Mouse (Mus musculus): Measurements from ENCODE around the gene Ubac2. TPM values are rescaled to one million over a fixed set of nuclear protein-coding genes. Genes with fewer than 3 reads are reported as not detected.

Ubac2 gene
- total RNA-seq, 2 experiments from 2014 or later = 33.5 to 34.0 TPM

DNA sequence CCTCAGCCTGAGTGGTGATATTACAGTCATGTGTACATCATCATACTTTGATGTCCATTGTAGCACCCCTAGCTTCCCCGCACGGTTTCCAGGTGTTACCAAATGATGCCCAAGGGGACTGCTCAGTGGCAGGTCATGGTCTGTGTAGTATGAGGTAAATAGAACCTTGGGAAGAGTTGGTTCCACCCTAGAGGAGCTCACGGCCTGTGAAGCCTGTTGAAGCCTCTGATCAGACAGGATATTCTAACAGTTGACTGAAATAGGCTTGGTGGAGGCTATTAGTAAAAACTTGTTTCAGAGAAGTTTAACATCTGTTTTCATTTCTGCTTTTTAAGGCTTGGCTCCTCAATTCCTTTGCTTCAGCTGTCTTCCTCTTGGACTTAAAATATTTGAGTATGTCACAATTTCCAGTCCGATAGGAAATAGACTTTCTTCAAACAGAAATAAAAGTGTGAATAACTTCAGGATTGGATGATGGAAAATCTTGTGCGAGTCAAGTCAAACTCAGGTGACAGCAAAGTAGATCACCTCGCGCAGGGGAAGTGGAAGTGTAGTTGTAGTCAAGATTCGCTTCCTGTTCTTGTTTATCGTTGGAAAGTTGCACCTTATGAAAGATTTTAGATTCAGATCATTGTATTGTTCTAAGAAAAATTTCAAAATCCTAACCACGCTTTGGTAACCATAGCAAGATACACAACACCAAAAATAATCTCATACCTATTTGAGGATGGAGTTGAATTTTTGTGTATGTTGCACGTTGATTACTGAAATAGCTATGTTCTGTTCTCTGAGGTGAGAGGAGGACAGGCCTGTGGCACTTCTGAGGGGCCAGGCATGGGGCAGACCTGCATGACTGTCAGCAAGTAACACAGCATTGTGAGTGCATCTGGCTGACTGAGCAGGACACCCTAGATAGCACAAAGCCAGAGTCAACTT lies 60.1 kb downstream of the Ubac2 start:
- DNase-seq (ENCODE audit: low spot score in 2 of 2) = no peak
- intact Hi-C loops (cut with DNase I) = no loop called here

DNA sequence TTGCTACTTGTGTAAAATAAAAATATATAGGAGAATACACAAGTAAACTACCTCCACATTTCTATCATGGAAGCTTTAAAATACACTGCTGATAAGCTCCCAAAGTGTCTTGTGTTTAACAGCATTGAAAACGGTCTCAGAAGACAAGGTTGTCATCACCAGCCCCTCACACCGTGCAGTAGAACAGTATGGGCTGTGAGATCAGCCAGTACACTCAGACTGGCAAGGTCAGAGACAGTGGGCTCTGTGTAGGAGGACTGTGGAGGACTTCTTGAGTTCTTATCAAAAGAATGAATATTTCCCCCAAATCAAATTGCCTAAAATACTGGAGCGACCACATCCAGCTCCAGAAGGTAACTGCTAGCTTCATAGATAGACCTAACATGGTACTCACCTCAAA lies 61.2 kb downstream of the Ubac2 start:
- intact Hi-C loops (cut with DNase I) = no loop called here
- no peak for DNase-seq (ENCODE audit: low spot score in 2 of 2)

GRCm38 (mm10) chr14:121946131-121946530 lies 67.7 kb downstream of the Ubac2 start:
- intact Hi-C loops (cut with DNase I) = no loop called here
- no peak for DNase-seq (ENCODE audit: low spot score in 2 of 2)

DNA sequence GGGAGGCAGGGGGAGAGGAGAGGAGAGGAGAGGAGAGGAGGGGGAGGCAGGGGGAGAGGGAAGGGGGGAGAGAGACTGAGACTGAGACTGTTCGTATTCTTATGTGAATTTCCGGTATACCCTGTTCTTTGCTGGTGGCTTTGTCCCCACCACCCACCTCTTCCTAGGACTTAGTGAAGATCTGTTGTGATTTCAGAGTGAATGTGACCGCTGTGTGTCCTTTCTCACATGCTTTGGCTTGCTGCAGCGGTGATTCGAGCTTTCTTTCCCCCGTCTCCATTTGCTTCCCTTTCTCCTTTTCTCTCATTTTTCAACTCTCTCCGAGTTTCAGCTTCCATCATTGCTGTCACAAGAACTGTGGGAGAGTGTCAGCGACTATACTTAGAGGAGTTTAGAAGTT lies 68.3 kb downstream of the Ubac2 start:
- no peak for DNase-seq (ENCODE audit: low spot score in 2 of 2)
- intact Hi-C loops (cut with DNase I) = no loop called here

- intact Hi-C loops (cut with DNase I) = no loop called here
- no peak for DNase-seq (ENCODE audit: low spot score in 2 of 2)
Observed at GRCm38 (mm10) chr14:121947201-121947760, 68.9 kb downstream of the Ubac2 start.

DNA sequence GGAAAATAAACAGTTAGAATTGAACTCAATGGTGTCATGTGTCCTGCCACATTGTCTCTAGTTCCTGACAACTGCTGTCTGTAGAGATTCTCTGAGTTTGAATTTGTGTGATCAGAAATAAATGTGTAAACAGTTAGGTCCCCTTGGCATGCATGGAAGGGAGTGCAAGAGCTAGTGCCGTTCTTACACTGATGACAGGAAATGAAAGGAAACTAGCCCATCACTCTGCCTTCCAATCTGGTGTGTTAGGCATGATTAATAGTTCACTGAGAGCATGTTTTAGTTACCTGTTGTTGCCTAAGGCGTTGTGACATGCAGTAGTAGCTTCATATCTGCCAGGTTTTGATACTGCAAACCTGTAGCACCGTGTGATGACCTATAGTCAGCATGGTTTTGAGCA lies 69.5 kb downstream of the Ubac2 start:
- no peak for DNase-seq (ENCODE audit: low spot score in 2 of 2)
- intact Hi-C loops (cut with DNase I) = no loop called here

DNA sequence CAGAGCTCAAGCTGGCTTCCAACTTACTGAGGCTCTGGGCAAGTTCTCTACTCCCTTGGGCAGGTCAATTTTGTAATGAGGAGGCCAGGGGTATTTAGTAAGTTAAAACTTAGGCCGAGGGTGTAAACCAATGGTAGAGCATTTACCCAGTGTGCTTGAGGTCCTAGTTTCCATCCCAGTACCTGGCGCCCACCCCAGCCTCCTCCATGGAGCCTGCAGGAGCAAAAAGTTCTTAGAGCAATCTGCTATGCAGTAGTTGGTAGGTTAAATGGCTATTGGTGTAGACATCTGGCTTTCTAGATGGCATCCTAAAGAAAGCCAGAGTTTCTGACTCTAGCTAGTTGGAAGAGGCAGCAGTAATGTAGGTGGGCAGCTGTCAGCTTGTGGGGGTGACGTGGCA lies 71.0 kb downstream of the Ubac2 start:
- intact Hi-C loops (cut with DNase I) = no loop called here
- DNase-seq (ENCODE audit: low spot score in 2 of 2) = no peak

DNA sequence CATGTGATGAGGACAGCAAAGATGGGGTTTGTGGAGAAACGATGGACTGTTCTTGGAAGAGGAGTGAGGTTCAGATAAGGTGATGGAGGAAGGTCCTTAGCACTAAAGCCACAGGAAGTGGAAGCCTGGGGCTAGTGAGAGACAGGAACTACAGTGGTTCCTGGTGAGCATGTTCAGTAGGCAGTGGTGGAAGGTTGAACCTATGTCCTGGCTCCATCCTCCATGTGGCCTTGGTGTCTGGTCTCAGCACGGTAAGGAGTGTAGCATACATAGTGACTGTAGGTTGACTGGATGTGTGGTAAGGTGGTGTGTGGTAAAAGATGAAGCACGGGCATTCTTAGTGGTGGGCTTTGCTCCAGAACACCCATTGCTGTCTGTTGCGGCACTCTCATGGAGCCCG lies 71.5 kb downstream of the Ubac2 start:
- intact Hi-C loops (cut with DNase I) = no loop called here
- DNase-seq (ENCODE audit: low spot score in 2 of 2) = no peak

DNA sequence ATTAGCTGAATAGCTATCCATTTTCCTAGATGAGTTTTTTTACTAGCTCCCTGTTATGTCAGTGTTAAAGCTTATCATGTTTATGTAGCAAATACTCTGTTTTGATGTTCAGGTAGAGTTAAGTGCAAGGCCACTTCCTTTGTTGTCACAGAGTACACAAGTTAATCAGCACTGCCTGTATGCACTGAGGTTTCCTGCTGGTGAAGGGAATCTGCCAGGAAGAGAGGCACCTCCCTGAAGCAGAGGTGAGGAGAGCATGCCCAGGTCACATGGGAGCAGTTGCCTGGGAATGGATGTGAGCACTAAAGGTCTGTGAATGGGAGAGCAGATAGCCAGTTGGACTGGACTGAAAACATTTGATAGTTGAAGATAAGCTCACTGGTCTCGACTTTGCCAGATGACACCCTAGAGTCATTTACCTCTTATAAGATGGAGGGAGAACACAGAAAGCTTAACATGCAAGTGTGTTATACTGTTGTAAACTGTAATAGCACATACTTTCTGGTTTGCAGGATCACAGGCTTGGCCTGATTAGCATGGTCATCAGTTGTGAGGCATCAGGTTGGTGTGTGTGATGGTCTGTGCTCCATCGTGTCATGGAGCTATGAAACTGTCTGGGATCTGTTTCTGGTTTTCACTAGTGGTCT lies 73.1 kb downstream of the Ubac2 start:
- no peak for DNase-seq (ENCODE audit: low spot score in 2 of 2)
- intact Hi-C loops (cut with DNase I) = no loop called here

- no peak for DNase-seq (ENCODE audit: low spot score in 2 of 2)
- intact Hi-C loops (cut with DNase I) = no loop called here
Observed at GRCm38 (mm10) chr14:121952046-121952400, 73.6 kb downstream of the Ubac2 start.

DNA sequence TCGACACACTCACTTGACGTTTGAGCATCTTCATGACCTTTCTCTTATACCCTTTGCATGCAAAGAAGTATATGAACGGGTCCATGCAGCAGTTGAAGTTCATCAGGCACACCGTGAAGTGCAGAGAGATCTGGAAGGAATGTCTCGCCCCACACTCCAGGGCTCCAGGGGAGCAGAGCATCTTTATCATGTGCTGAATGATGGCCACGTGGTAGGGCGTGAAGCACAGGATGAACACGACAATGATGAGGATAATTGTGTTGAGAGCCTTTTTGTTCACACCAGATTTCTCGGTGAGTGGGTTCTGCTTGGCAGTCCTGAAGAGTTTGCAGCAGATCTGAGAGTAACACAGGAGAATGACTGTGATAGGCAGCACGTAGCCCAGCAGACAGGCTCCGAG lies 75.7 kb downstream of the Ubac2 start:
- intact Hi-C loops (cut with DNase I) = no loop called here
- no peak for DNase-seq (ENCODE audit: low spot score in 2 of 2)

DNA sequence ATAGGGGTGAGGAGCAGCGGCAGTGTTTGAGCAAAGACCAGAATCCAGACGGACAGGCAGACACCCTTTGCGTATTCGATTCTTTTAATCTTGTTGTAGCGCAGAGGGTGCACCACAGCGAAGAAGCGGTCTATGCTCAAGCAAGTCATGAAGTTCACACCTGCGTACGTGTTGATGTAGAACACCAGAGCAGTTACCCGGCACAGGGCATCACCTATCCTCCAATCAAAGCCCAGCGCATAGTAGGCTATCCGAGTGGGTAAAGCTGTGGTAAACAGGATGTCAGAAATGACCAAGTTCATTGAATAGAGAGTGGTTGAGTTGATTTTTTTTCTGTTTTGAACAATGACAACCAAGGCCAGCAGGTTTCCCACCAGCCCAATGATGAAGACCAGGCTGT lies 76.2 kb downstream of the Ubac2 start:
- no peak for DNase-seq (ENCODE audit: low spot score in 2 of 2)
- intact Hi-C loops (cut with DNase I) = no loop called here

- no peak for DNase-seq (ENCODE audit: low spot score in 2 of 2)
- intact Hi-C loops (cut with DNase I) = no loop called here
Observed at GRCm38 (mm10) chr14:121955176-121955795, 76.9 kb downstream of the Ubac2 start.

- DNase-seq (ENCODE audit: low spot score in 2 of 2) = no peak
- intact Hi-C loops (cut with DNase I) = no loop called here
Observed at GRCm38 (mm10) chr14:121956291-121956690, 77.9 kb downstream of the Ubac2 start.

DNA sequence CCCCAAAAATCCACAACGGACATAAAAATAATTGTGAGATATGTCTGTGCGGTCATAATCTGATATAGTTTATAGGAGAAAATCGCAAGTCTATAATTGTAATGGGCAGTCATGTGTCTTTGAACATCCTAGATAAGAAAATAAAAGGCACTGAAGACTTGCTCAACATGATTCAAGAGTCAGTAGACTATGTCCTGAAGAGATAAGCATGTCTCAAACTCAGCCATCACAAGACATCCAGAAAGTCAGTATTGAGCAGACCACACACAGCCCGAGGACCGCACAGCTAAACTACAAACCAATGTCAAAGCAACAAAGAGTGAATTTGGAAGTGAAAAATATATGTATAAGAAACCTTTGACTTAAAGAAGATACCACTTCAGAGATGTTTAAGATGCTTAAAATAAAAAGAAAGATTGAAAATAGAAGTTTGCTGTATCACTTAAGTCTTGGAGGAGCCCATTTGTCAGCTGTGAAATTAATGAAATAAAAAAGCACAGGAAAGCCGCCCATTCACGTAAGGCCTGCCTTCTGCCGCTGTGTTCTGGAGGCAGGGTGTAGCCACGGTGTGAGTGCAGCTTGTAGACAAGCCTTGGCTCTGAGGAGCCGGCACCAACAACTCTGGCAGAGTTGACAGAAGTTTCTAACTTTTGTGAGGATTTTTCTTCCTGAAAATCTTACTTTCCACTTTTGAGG lies 78.9 kb downstream of the Ubac2 start:
- intact Hi-C loops (cut with DNase I) = no loop called here
- DNase-seq (ENCODE audit: low spot score in 2 of 2) = no peak

GRCm38 (mm10) chr14:121958041-121958750 lies 79.8 kb downstream of the Ubac2 start:
- no peak for DNase-seq (ENCODE audit: low spot score in 2 of 2)
- intact Hi-C loops (cut with DNase I) = no loop called here

DNA sequence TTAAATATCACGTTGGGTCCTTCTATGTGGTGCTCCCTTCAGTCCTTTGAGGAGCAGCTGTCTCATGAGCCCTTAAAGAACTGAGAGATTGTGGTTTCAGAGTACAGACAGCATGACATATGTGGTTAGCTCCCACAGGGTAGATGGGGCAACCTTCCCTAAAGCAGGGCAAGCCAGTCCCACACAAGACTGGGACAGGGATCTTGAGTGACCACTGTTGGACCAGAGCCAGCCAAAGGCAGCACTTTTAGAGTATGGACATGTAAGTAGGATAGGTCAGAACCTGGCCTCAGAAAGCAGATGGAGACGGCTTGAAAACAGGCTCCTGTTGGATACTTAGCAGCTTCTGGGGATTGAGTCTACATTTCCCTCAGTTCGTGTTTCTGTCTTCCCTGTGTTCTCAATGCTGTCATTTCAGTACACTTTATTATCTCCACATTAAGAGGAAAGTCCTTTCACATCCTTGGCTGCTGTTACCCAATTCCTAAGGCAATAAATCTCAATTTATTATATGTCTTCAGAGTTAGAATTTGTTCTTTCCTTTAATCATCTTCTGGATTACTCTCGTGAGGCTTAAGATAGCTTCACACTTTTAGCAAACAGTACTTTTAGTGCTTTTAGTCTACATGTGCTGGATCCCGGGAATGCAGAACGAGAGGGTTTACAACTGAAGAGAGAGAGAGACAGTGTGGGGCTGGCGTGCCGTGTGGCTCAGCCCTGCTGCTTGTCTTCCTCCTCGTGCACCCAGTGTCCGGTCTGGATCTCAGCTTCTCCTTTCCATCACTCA lies 80.5 kb downstream of the Ubac2 start:
- no peak for DNase-seq (ENCODE audit: low spot score in 2 of 2)
- intact Hi-C loops (cut with DNase I) = no loop called here

- intact Hi-C loops (cut with DNase I) = no loop called here
Observed at GRCm38 (mm10) chr14:121959538-121959980, 81.1 kb downstream of the Ubac2 start.

More at GRCm38 (mm10) chr14:121959538-121959980, 81.1 kb downstream of the Ubac2 start:
- no peak for DNase-seq (ENCODE audit: low spot score in 2 of 2)
